Mouse (Mus musculus): Measurements from ENCODE around the gene Thnsl2.

GRCm38 (mm10) chr6:71190501-71190900 is 46.3 kb upstream of the Thnsl2 start:
- TF ChIP-seq GATA1 (IDR thresholded peaks at IDR 0.05; ENCODE audit: low read depth, low read length), result no peak
- no peak for TF ChIP-seq POLR2AphosphoS2 (IDR thresholded peaks at IDR 0.05; ENCODE audit: low read length)
- no peak for TF ChIP-seq CTCF (IDR thresholded peaks at IDR 0.05 in 2 of 3, conservative IDR thresholded peaks at IDR 0.05 in 1 of 3; ENCODE audit: control insufficient read depth in 1 of 3, insufficient read depth in 1 of 3, low read depth in 2 of 3, low read length in 3 of 3, poor library complexity in 1 of 3, severe bottlenecking in 1 of 3)
- TF ChIP-seq ETS1 (IDR thresholded peaks at IDR 0.05; ENCODE audit: low read depth, low read length), result no peak
- no peak for TF ChIP-seq MAX (IDR thresholded peaks at IDR 0.05; ENCODE audit: low read length)
- no peak for TF ChIP-seq ZMIZ1 (IDR thresholded peaks at IDR 0.05; ENCODE audit: low read depth, low read length)
- no peak for TF ChIP-seq SIN3A (IDR thresholded peaks at IDR 0.05; ENCODE audit: low read length)
- no peak for TF ChIP-seq MAFK (IDR thresholded peaks at IDR 0.05; ENCODE audit: borderline replicate concordance, low read depth, low read length)
- TF ChIP-seq JUND (IDR thresholded peaks at IDR 0.05; ENCODE audit: low read depth, low read length), result no peak
- TF ChIP-seq TAL1 (IDR thresholded peaks at IDR 0.05; ENCODE audit: low read length), result no peak
- TF ChIP-seq CHD1 (IDR thresholded peaks at IDR 0.05; ENCODE audit: low read depth, low read length), result no peak
- no peak for TF ChIP-seq MEF2A (IDR thresholded peaks at IDR 0.05; ENCODE audit: extremely low read depth, insufficient replicate concordance, low read depth, low read length, poor library complexity, severe bottlenecking)

Data from MEL (cell line).